In the genomic region with DNA sequence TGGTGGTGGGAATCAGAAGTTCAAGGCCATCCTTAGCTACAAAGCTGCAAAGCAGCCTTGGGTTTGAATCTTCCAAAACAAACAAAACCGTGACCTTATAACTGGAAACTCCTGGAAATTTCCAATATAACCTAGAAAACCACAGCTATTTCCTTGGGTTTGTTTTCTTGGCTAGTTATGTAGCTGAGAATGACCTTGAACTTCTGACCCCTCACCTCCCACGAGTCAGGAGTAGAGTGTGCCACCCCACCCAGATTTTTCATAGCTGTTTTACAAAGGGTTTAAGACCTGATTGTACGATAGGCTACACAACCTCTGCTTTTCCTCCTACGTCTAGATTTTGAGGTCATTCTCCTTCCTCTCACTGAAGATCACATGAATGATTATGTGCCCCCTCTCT, we compare ENCODE assay signal across 27 mouse cellular contexts. TPM values are rescaled to one million over a fixed set of nuclear protein-coding genes. Genes with fewer than 3 reads are reported as not detected.
A peak's percentile ranks its signal among the peaks of the same experiment; 100 is the strongest.
DNase-seq lines count a peak whose midpoint lies in the region; ATAC-seq and TF ChIP-seq lines count a peak whose summit lies in the region.
"Had no signal": no experiment of that assay in that cellular context is flagged by ENCODE, and none has a peak within 500 bp of the region (broad histone marks: within the 10 kb centered on the region; RNA-seq: fewer than 3 reads in every experiment).

No protein-coding gene starts in this region.

- in situ Hi-C loops in ES-E14 (cut with MboI; ENCODE audit: low sequenced_read_pairs in 2 of 2, unreplicated experiment in 2 of 2): no loop called here

- no peaks in the 10 kb centered on the region for H3K79me2 ChIP-seq in heart, adult 2 months (replicated peaks; ENCODE audit: control insufficient read depth, insufficient read depth, low read length)

- H3K27ac ChIP-seq in ES-Bruce4 (ENCODE audit: insufficient read depth, low read length) (peak overlapping the region; percentile 83), ES-E14 (ENCODE audit: insufficient read depth, low read depth, low read length, poor library complexity, severe bottlenecking) (peak overlapping the region; percentile 76; the same call in 1 of the 2 replicates)
- no peak overlapping the region for H3K27ac ChIP-seq in forebrain, postnatal 0 days (ENCODE audit: low read depth, low read length)
- no peak overlapping the region for H3K27ac ChIP-seq in heart, adult 2 months
- H3K27ac ChIP-seq: embryonic facial prominence, embryonic 10.5 days; embryonic facial prominence, embryonic 12.5 days; forebrain, embryonic 13.5 days; forebrain, embryonic 15.5 days had no signal

- no peak for TF ChIP-seq POLR2A in ES-Bruce4 (IDR thresholded peaks at IDR 0.05; ENCODE audit: insufficient read depth, low read length)
- no peak for TF ChIP-seq POLR2A in heart, adult 2 months (IDR thresholded peaks at IDR 0.05; ENCODE audit: insufficient read depth, low read depth, low read length)

- TF ChIP-seq EP300 in ES-Bruce4 (IDR thresholded peaks at IDR 0.05; ENCODE audit: insufficient read depth, low read depth, low read length): no peak
- TF ChIP-seq EP300 in heart, adult 2 months (IDR thresholded peaks at IDR 0.05; ENCODE audit: insufficient read depth, low read depth, low read length): no peak

- no peak overlapping the region for H3K4me3 ChIP-seq in ES-Bruce4 (ENCODE audit: low read depth, low read length)
- H3K4me3 ChIP-seq in ES-E14 (ENCODE audit: insufficient read depth in 1 of 2, low read depth in 1 of 2, low read length in 2 of 2, poor library complexity in 1 of 2, severe bottlenecking in 1 of 2): no peak overlapping the region
- H3K4me3 ChIP-seq in forebrain, postnatal 0 days (ENCODE audit: low read depth, low read length): no peak overlapping the region
- no peak overlapping the region for H3K4me3 ChIP-seq in heart, adult 2 months
- H3K4me3 ChIP-seq: embryonic facial prominence, embryonic 10.5 days; embryonic facial prominence, embryonic 12.5 days; forebrain, embryonic 13.5 days; forebrain, embryonic 15.5 days had no signal

- H3K4me1 ChIP-seq in ES-Bruce4 (ENCODE audit: control insufficient read depth, insufficient read depth, low read length): no peaks in the 10 kb centered on the region
- H3K4me1 ChIP-seq in ES-E14 (ENCODE audit: control insufficient read depth in 2 of 2, insufficient read depth in 2 of 2, low read length in 2 of 2, poor library complexity in 1 of 2): peaks cover 4 to 12% of the 10 kb centered on the region in 2 experiments
- peaks cover 4% of the 10 kb centered on the region; the same call in 1 of the 2 replicates for H3K4me1 ChIP-seq in forebrain, postnatal 0 days (ENCODE audit: insufficient read depth)
- no peaks in the 10 kb centered on the region; the same call in 1 of the 2 replicates for H3K4me1 ChIP-seq in heart, adult 2 months (ENCODE audit: control insufficient read depth, insufficient read depth, low read length)

- DNase-seq in 3T3-L1 (ENCODE audit: low read depth, low spot score) (peak; percentile 35), ES-E14 (ENCODE audit: low read depth, low spot score) (peak; percentile 61), R1 (ENCODE audit: low read depth, low spot score) (peak; percentile 97)
- no peak for DNase-seq in forebrain, postnatal 0 days
- no peak for DNase-seq in heart, adult 2 months
- DNase-seq in embryo, embryonic 10 days (ENCODE audit: low spot score): no peak
- no peak for DNase-seq in cerebellum, adult 8-10 months
- DNase-seq: adrenal gland, adult 8-10 months; adrenal gland, postnatal 14 days; adrenal gland, postnatal 36 days; B cell, adult 2 months; cerebellum, adult 11-12 months; cerebellum, adult 2 months; cerebellum, adult 9-11 months; cerebellum, postnatal 14 days; cerebellum, postnatal 36 days had no signal

- H3K4me2 ChIP-seq in forebrain, postnatal 0 days (ENCODE audit: low read depth): no peak overlapping the region
- H3K4me2 ChIP-seq: embryonic facial prominence, embryonic 12.5 days; forebrain, embryonic 13.5 days; forebrain, embryonic 15.5 days had no signal

- H3K27me3 ChIP-seq in ES-Bruce4 (ENCODE audit: control insufficient read depth, insufficient read depth, low read length, poor library complexity, severe bottlenecking): no peaks in the 10 kb centered on the region
- H3K27me3 ChIP-seq in forebrain, postnatal 0 days (ENCODE audit: insufficient read depth, low read length): no peaks in the 10 kb centered on the region
- H3K27me3 ChIP-seq in heart, adult 2 months (ENCODE audit: control insufficient read depth, insufficient read depth, low read length): no peaks in the 10 kb centered on the region
- H3K27me3 ChIP-seq: CH12.LX; embryonic facial prominence, embryonic 12.5 days; forebrain, embryonic 13.5 days; forebrain, embryonic 15.5 days; Patski had no signal

- no peak overlapping the region for H3K9ac ChIP-seq in ES-Bruce4 (ENCODE audit: low read depth, poor library complexity, severe bottlenecking)
- H3K9ac ChIP-seq in ES-E14 (ENCODE audit: insufficient read depth, low read depth, low read length, poor library complexity, severe bottlenecking): peak overlapping the region; percentile 21; the same call in 1 of the 2 replicates
- H3K9ac ChIP-seq in forebrain, postnatal 0 days: no peak overlapping the region
- no peak overlapping the region for H3K9ac ChIP-seq in heart, adult 2 months (ENCODE audit: low read depth, low read length)
- H3K9ac ChIP-seq: embryonic facial prominence, embryonic 12.5 days; forebrain, embryonic 13.5 days; forebrain, embryonic 15.5 days had no signal

- ATAC-seq in forebrain, postnatal 0 days: no peak
- ATAC-seq: activated CD4-positive, CD25-positive, alpha-beta regulatory T cell, adult 4 months; CD4-positive, CD25-positive, alpha-beta regulatory T cell, adult 4 months; forebrain, embryonic 13.5 days; forebrain, embryonic 15.5 days; Patski had no signal

- 81% methylated on average over 4 of the region's 4 CpGs for WGBS in forebrain, postnatal 0 days
- WGBS in heart, adult 2 months: 49% methylated on average over 4 of the region's 4 CpGs

- H3K9me3 ChIP-seq in ES-Bruce4 (replicated peaks; ENCODE audit: control insufficient read depth, insufficient read depth, low read length, poor library complexity, severe bottlenecking) (no peaks in the 10 kb centered on the region), ES-E14 (ENCODE audit: control insufficient read depth, insufficient read depth, low read depth, low read length) (no peaks in the 10 kb centered on the region)
- H3K9me3 ChIP-seq in forebrain, postnatal 0 days (ENCODE audit: low read length): no peaks in the 10 kb centered on the region
- H3K9me3 ChIP-seq: embryonic facial prominence, embryonic 10.5 days; embryonic facial prominence, embryonic 12.5 days; forebrain, embryonic 13.5 days; forebrain, embryonic 15.5 days had no signal

- no peak for TF ChIP-seq CTCF in ES-Bruce4 (IDR thresholded peaks at IDR 0.05; ENCODE audit: low read depth, low read length)
- no peak for TF ChIP-seq CTCF in forebrain, postnatal 0 days (IDR thresholded peaks at IDR 0.05; ENCODE audit: low read depth)
- no peak for TF ChIP-seq CTCF in heart, adult 2 months (IDR thresholded peaks at IDR 0.05)

- no peaks in the 10 kb centered on the region for H3K36me3 ChIP-seq in ES-Bruce4 (ENCODE audit: control insufficient read depth, insufficient read depth, low read length, poor library complexity, severe bottlenecking)
- no peaks in the 10 kb centered on the region for H3K36me3 ChIP-seq in ES-E14 (ENCODE audit: control insufficient read depth, insufficient read depth, low read length, poor library complexity, severe bottlenecking)
- no peaks in the 10 kb centered on the region for H3K36me3 ChIP-seq in forebrain, postnatal 0 days (ENCODE audit: insufficient read depth)
- H3K36me3 ChIP-seq in heart, adult 2 months (ENCODE audit: control insufficient read depth, insufficient read depth, low read length): no peaks in the 10 kb centered on the region; the same call in 1 of the 2 replicates
- H3K36me3 ChIP-seq: embryonic facial prominence, embryonic 10.5 days; embryonic facial prominence, embryonic 12.5 days; forebrain, embryonic 15.5 days had no signal

- intact Hi-C loops in heart, adult 2 months (cut with DNase I): no loop called here

RNA-seq across cellular contexts. Expression of a gene that starts 3.7 kb away (rescaled TPM):
- polyA plus RNA-seq in ES-Bruce4 (2011; ENCODE audit: insufficient read depth, insufficient read length, low read depth, missing spikeins): 68.6 and 71.0 TPM in 2 replicates
- total RNA-seq in ES-E14 (2012; rRNA removed): 62.7 and 72.4 TPM in 2 replicates
- 49.7 and 51.5 TPM in 2 replicates for total RNA-seq in forebrain, postnatal 0 days (2014; rRNA removed)
- polyA plus RNA-seq in forebrain, postnatal 0 days (2015; fragmentation: Nextera tagmentation; extraction: Ambion mirVana): 16.0 and 20.6 TPM in 2 replicates
- total RNA-seq in heart, adult 2 months (2021): 10 to 100 TPM; 22.9 to 26.3 TPM
- 15.2 and 21.8 TPM in 2 replicates for polyA plus RNA-seq in heart, adult 2 months (2012; rRNA removed)

RNA-seq across cellular contexts. Expression of a gene that starts 28.5 kb away (rescaled TPM):
- polyA plus RNA-seq in ES-Bruce4 (2011; ENCODE audit: insufficient read depth, insufficient read length, low read depth, missing spikeins): 10.8 and 13.6 TPM in 2 replicates
- 16.4 and 21.6 TPM in 2 replicates for total RNA-seq in ES-E14 (2012; rRNA removed)
- 2.7 and 6.9 TPM in 2 replicates for total RNA-seq in forebrain, postnatal 0 days (2014; rRNA removed)
- polyA plus RNA-seq in forebrain, postnatal 0 days (2015; fragmentation: Nextera tagmentation; extraction: Ambion mirVana): 1.7 and 2.1 TPM in 2 replicates
- total RNA-seq in heart, adult 2 months (2021): 10 to 100 TPM; 16.1 to 16.3 TPM
- 35.0 and 47.5 TPM in 2 replicates for polyA plus RNA-seq in heart, adult 2 months (2012; rRNA removed)
- total RNA-seq: common myeloid progenitor, adult 5-6 weeks; MEL had no signal
- polyA plus RNA-seq: activated CD4-positive, CD25-positive, alpha-beta regulatory T cell, adult 4 months; CD4-positive, CD25-positive, alpha-beta regulatory T cell, adult 4 months had no signal

RNA-seq across cellular contexts. Expression of a gene that starts 38.8 kb away (rescaled TPM):
- polyA plus RNA-seq in ES-Bruce4 (2011; ENCODE audit: insufficient read depth, insufficient read length, low read depth, missing spikeins): 211 and 233 TPM in 2 replicates
- 153 and 165 TPM in 2 replicates for total RNA-seq in ES-E14 (2012; rRNA removed)
- total RNA-seq in forebrain, postnatal 0 days (2014; rRNA removed): 199 and 239 TPM in 2 replicates
- 170 and 191 TPM in 2 replicates for polyA plus RNA-seq in forebrain, postnatal 0 days (2015; fragmentation: Nextera tagmentation; extraction: Ambion mirVana)
- 10 to 100 TPM; 30.6 to 32.2 TPM for total RNA-seq in heart, adult 2 months (2021)
- polyA plus RNA-seq in heart, adult 2 months (2012; rRNA removed): 13.9 and 24.9 TPM in 2 replicates

RNA-seq across cellular contexts. Expression of a gene that starts 47.4 kb away (rescaled TPM):
- polyA plus RNA-seq in ES-Bruce4 (2011; ENCODE audit: insufficient read depth, insufficient read length, low read depth, missing spikeins): 11.0 and 12.5 TPM in 2 replicates
- 22.9 and 43.7 TPM in 2 replicates for total RNA-seq in ES-E14 (2012; rRNA removed)
- 47.4 and 50.8 TPM in 2 replicates for total RNA-seq in forebrain, postnatal 0 days (2014; rRNA removed)
- polyA plus RNA-seq in forebrain, postnatal 0 days (2015; fragmentation: Nextera tagmentation; extraction: Ambion mirVana): 23.7 and 25.0 TPM in 2 replicates
- total RNA-seq in heart, adult 2 months (2021): 1 to 10 TPM in 1 of 2 experiments, under 1 TPM in 1; 0.76 to 1.1 TPM
- 2.2 and 3.7 TPM in 2 replicates for polyA plus RNA-seq in heart, adult 2 months (2012; rRNA removed)

RNA-seq across cellular contexts. Expression of a gene that starts 53.7 kb away (rescaled TPM):
- 63.9 and 65.1 TPM in 2 replicates for polyA plus RNA-seq in ES-Bruce4 (2011; ENCODE audit: insufficient read depth, insufficient read length, low read depth, missing spikeins)
- total RNA-seq in ES-E14 (2012; rRNA removed): 24.7 and 33.6 TPM in 2 replicates
- total RNA-seq in forebrain, postnatal 0 days (2014; rRNA removed): 41.4 and 48.2 TPM in 2 replicates
- polyA plus RNA-seq in forebrain, postnatal 0 days (2015; fragmentation: Nextera tagmentation; extraction: Ambion mirVana): 79.1 and 80.4 TPM in 2 replicates
- 10 to 100 TPM; 60.0 to 71.3 TPM for total RNA-seq in heart, adult 2 months (2021)
- 50.7 and 89.1 TPM in 2 replicates for polyA plus RNA-seq in heart, adult 2 months (2012; rRNA removed)

Comparison
In these comparisons a context has a peak if more than half of its experiments do, and no peak if none do; other contexts are left out.
1. DNase-seq: peak in 3T3-L1 (single experiment), ES-E14 (single experiment) and R1 (single experiment); none in forebrain, postnatal 0 days (single experiment), heart, adult 2 months (0 of 2), embryo, embryonic 10 days (single experiment) and cerebellum, adult 8-10 months (single experiment).
2. H3K27ac ChIP-seq: peak in ES-Bruce4 (single experiment) and ES-E14 (single experiment); none in forebrain, postnatal 0 days (single experiment) and heart, adult 2 months (single experiment).